Mouse (Mus musculus) heart, embryonic 14.5 days (tissue): ENCODE results near the gene Aqp3. TPM values are rescaled to one million over a fixed set of nuclear protein-coding genes. Genes with fewer than 3 reads are reported as not detected.

Source experiments
- polyA plus RNA-seq: library from polyadenylated mRNA; unstranded; fragments of >200 nt; fragmentation: Nextera tagmentation; extraction: Ambion mirVana; gene quantifications from 2 replicates; pipeline ENCODE4 v1.2.1, GENCODE M21; 2014

The Aqp3 gene
- polyA plus RNA-seq, 1 experiment from 2014 or later = 0.55 TPM

Other genes with a start within 250 kb of the Aqp3 start
- 58.5 and 60.6 TPM in 2 replicates for gene B4galt1, start 244.2 kb downstream of the Aqp3 start, polyA plus RNA-seq
- 7.6 and 12.1 TPM in 2 replicates for gene Spink4, start 178.1 kb downstream of the Aqp3 start, polyA plus RNA-seq
- 199 and 211 TPM in 2 replicates for gene Bag1, start 149.9 kb downstream of the Aqp3 start, polyA plus RNA-seq
- gene Chmp5, start 149.8 kb downstream of the Aqp3 start, polyA plus RNA-seq = 74.7 and 82.9 TPM in 2 replicates
- gene Nfx1, start 127.3 kb downstream of the Aqp3 start, polyA plus RNA-seq = 56.1 and 59.0 TPM in 2 replicates
- 0.32 TPM in 1 of 2 replicates, not detected in the other for gene Aqp7, start 50.0 kb downstream of the Aqp3 start, polyA plus RNA-seq
- 12.4 and 14.6 TPM in 2 replicates for gene Nol6, start 26.3 kb upstream of the Aqp3 start, polyA plus RNA-seq
- 82.8 and 86.8 TPM in 2 replicates for gene Ube2r2, start 37.6 kb upstream of the Aqp3 start, polyA plus RNA-seq
- 41.6 and 45.4 TPM in 2 replicates for gene Ubap2, start 177.0 kb upstream of the Aqp3 start, polyA plus RNA-seq
- 33.2 and 34.2 TPM in 2 replicates for gene Dcaf12, start 216.7 kb upstream of the Aqp3 start, polyA plus RNA-seq